Mouse (Mus musculus): ENCODE data around the gene Prkab2. TPM values are rescaled to one million over a fixed set of nuclear protein-coding genes. Genes with fewer than 3 reads are reported as not detected.

Prkab2 gene
- total RNA-seq, 4 experiments from 2014 or later: 27.4 to 28.4 (median 27.6) TPM

GRCm38 (mm10) chr3:97649469-97649868, 8.5 kb upstream of the Prkab2 start:
- no peak for DNase-seq (ENCODE audit: low spot score in 2 of 2)

GRCm38 (mm10) chr3:97651604-97652003, 6.4 kb upstream of the Prkab2 start:
- DNase-seq (ENCODE audit: low spot score in 2 of 2): no peak

GRCm38 (mm10) chr3:97653781-97654180, 4.2 kb upstream of the Prkab2 start:
- DNase-seq (ENCODE audit: low spot score in 2 of 2): no peak

GRCm38 (mm10) chr3:97654901-97655300, 3.1 kb upstream of the Prkab2 start:
- DNase-seq (ENCODE audit: low spot score in 2 of 2): no peak

GRCm38 (mm10) chr3:97658426-97659193, 617 bp downstream of the Prkab2 start:
- DNase-seq (ENCODE audit: low spot score in 2 of 2): no peak

- no peak for DNase-seq (ENCODE audit: low spot score in 2 of 2)
These were observed 1.8 kb downstream of the Prkab2 start for GRCm38 (mm10) chr3:97659746-97660145.

GRCm38 (mm10) chr3:97661206-97661605, 3.2 kb downstream of the Prkab2 start:
- no peak for DNase-seq (ENCODE audit: low spot score in 2 of 2)

GRCm38 (mm10) chr3:97665525-97665924, 7.5 kb downstream of the Prkab2 start:
- DNase-seq (ENCODE audit: low spot score in 2 of 2): no peak

- no peak for DNase-seq (ENCODE audit: low spot score in 2 of 2)
These were observed 8.2 kb downstream of the Prkab2 start for GRCm38 (mm10) chr3:97666154-97666553.

GRCm38 (mm10) chr3:97667093-97667675, 9.2 kb downstream of the Prkab2 start:
- no peak for DNase-seq (ENCODE audit: low spot score in 2 of 2)

- DNase-seq (ENCODE audit: low spot score in 2 of 2): no peak
These were observed 16.7 kb downstream of the Prkab2 start, which contains the start of gene Gm17651 for GRCm38 (mm10) chr3:97674644-97675110. Gene Gm17651 (minus strand): TSS chr3:97674694.

GRCm38 (mm10) chr3:97676126-97676525, 18.1 kb downstream of the Prkab2 start:
- DNase-seq (ENCODE audit: low spot score in 2 of 2): no peak

- no peak for DNase-seq (ENCODE audit: low spot score in 2 of 2)
These were observed 20.4 kb downstream of the Prkab2 start for GRCm38 (mm10) chr3:97678416-97678815.

- peak; percentile 50 to 64 for DNase-seq (ENCODE audit: low spot score in 2 of 2)
These were observed 22.8 kb downstream of the Prkab2 start for GRCm38 (mm10) chr3:97680631-97681320.

- DNase-seq (ENCODE audit: low spot score in 2 of 2): peak; percentile 53 to 61
These were observed 23.5 kb downstream of the Prkab2 start for GRCm38 (mm10) chr3:97681321-97682158.

- DNase-seq (ENCODE audit: low spot score in 2 of 2): no peak
These were observed 24.1 kb downstream of the Prkab2 start for GRCm38 (mm10) chr3:97682159-97682502.

GRCm38 (mm10) chr3:97682576-97682975, 24.6 kb downstream of the Prkab2 start:
- no peak for DNase-seq (ENCODE audit: low spot score in 2 of 2)

GRCm38 (mm10) chr3:97683560-97684195, 25.7 kb downstream of the Prkab2 start:
- no peak for DNase-seq (ENCODE audit: low spot score in 2 of 2)

- no peak for DNase-seq (ENCODE audit: low spot score in 2 of 2)
These were observed 28.6 kb downstream of the Prkab2 start for GRCm38 (mm10) chr3:97686372-97687117.

GRCm38 (mm10) chr3:97689289-97689688, 31.3 kb downstream of the Prkab2 start:
- no peak for DNase-seq (ENCODE audit: low spot score in 2 of 2)

All from left cerebral cortex, adult 8-10 months (tissue).